Mouse (Mus musculus): Measurements from ENCODE around the gene Rad51b. TPM values are rescaled to one million over a fixed set of nuclear protein-coding genes. Genes with fewer than 3 reads are reported as not detected.

Rad51b gene
- polyA plus RNA-seq, 1 experiment from 2014 or later = 7.7 TPM

DNA sequence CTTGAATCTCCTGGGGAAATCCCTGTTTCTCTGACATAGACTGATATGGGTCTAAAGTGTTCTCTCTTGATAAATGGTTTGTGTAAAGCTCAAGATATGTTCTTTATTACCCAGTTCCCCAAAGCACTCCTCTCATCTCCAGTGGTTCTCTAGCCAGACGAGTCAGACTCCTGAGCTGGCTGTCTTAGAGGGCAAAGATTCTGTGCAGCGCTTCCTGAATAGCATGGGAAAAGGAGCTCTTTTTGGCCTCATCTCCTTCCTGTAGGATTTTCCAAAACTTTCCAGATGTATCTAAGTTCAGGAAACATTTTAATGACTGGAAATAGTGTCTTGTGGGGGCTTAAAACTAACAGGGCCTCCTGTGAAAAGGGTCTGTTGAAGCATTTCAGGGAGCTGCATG is 483.7 kb downstream of the Rad51b start:
- Histone ChIP-seq H3K9ac (no peak overlapping the region), H3K27me3 (no peaks in the 10 kb centered on the region), H3K27ac (no peak overlapping the region), H3K4me3 (replicated peaks) (no peak overlapping the region), H3K4me2 (no peak overlapping the region), H3K4me1 (no peaks in the 10 kb centered on the region), H3K9me3 (peaks cover 5% of the 10 kb centered on the region; the same call in 1 of the 2 replicates), H3K36me3 (replicated peaks) (no peaks in the 10 kb centered on the region; the same call in 1 of the 2 replicates)
- no peak for ATAC-seq (ENCODE audit: low FRiP score)
- WGBS = 74% methylated on average over 2 of the region's 2 CpGs

DNA sequence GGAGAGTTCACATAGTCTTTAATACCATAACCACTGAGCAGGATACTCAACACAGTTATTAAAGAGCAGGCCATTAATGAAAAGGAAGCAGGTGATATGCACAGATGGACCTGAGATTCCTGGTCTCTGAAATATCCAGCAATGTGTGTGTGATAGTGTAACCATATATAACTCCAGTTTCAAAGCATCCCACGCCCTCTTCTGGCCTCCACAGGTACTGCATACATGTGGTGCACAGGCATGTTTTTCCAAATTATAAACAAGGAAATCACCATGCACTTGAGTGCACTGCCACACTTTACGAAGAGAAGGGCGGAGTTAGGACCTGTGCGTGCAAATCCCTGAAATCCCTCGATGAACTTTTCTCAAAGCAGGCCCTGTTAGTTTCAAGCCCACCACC is 484.7 kb downstream of the Rad51b start:
- no peaks in the 10 kb centered on the region for H3K27me3 ChIP-seq
- H3K27ac ChIP-seq = no peak overlapping the region
- 86% methylated on average over 5 of the region's 5 CpGs for whole genome bisulfite sequencing
- no peak for ATAC-seq (ENCODE audit: low FRiP score)
- no peak overlapping the region for H3K4me3 ChIP-seq (replicated peaks)
- no peak overlapping the region for H3K9ac ChIP-seq
- no peak overlapping the region for H3K4me2 ChIP-seq
- no peaks in the 10 kb centered on the region; the same call in 1 of the 2 replicates for H3K36me3 ChIP-seq (replicated peaks)
- peaks cover 5% of the 10 kb centered on the region; the same call in 1 of the 2 replicates for H3K9me3 ChIP-seq
- no peaks in the 10 kb centered on the region for H3K4me1 ChIP-seq

- 96% methylated on average over 6 of the region's 6 CpGs for WGBS
- Histone ChIP-seq H3K36me3 (replicated peaks) (no peaks in the 10 kb centered on the region; the same call in 1 of the 2 replicates), H3K9ac (no peak overlapping the region), H3K4me2 (no peak overlapping the region), H3K27me3 (no peaks in the 10 kb centered on the region), H3K27ac (no peak overlapping the region), H3K9me3 (peaks cover 5% of the 10 kb centered on the region; the same call in 1 of the 2 replicates), H3K4me1 (no peaks in the 10 kb centered on the region), H3K4me3 (replicated peaks) (no peak overlapping the region)
- no peak for ATAC-seq (ENCODE audit: low FRiP score)
Observed at GRCm38 (mm10) chr12:79782444-79783117, 485.5 kb downstream of the Rad51b start.

DNA sequence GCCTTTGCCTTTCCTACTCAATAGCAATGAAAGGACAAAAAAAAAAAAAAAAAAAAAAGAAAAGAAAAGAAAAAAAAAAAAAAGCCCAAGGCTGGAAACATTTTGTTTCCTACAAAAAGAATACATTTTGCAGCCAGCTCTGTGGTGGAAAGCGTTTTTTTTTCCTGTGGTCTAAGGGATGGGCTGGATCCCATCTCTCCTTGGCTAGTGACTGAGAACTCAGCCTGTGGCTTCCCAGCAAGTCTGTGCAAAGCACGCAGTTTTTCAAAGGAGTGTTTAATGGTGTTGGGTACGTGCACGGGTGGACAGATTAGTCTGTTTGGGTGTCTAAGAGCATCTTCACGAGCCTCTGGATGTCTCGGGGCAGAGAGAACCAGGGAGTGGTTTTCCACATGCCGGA is 487.1 kb downstream of the Rad51b start:
- H3K4me1 ChIP-seq = no peaks in the 10 kb centered on the region
- ATAC-seq (ENCODE audit: low FRiP score) = no peak
- WGBS = 87% methylated on average over 7 of the region's 7 CpGs
- H3K9ac ChIP-seq = no peak overlapping the region
- H3K27ac ChIP-seq = no peak overlapping the region
- H3K4me2 ChIP-seq = no peak overlapping the region
- no peaks in the 10 kb centered on the region for H3K27me3 ChIP-seq
- no peak overlapping the region for H3K4me3 ChIP-seq (replicated peaks)
- H3K9me3 ChIP-seq = peaks cover 5% of the 10 kb centered on the region; the same call in 1 of the 2 replicates
- no peaks in the 10 kb centered on the region; the same call in 1 of the 2 replicates for H3K36me3 ChIP-seq (replicated peaks)

GRCm38 (mm10) chr12:79785691-79786090 is 488.6 kb downstream of the Rad51b start:
- Histone ChIP-seq H3K36me3 (replicated peaks) (no peaks in the 10 kb centered on the region; the same call in 1 of the 2 replicates), H3K27me3 (no peaks in the 10 kb centered on the region), H3K4me2 (no peak overlapping the region), H3K9ac (no peak overlapping the region), H3K4me1 (no peaks in the 10 kb centered on the region), H3K9me3 (peaks cover 5% of the 10 kb centered on the region; the same call in 1 of the 2 replicates), H3K27ac (no peak overlapping the region), H3K4me3 (replicated peaks) (no peak overlapping the region)
- WGBS = 92% methylated on average over 3 of the region's 3 CpGs
- no peak for ATAC-seq (ENCODE audit: low FRiP score)

- Histone ChIP-seq H3K4me2 (no peak overlapping the region), H3K27ac (no peak overlapping the region), H3K36me3 (replicated peaks) (no peaks in the 10 kb centered on the region; the same call in 1 of the 2 replicates), H3K4me3 (replicated peaks) (no peak overlapping the region), H3K4me1 (no peaks in the 10 kb centered on the region), H3K27me3 (no peaks in the 10 kb centered on the region), H3K9ac (no peak overlapping the region), H3K9me3 (peaks cover 3% of the 10 kb centered on the region; the same call in 1 of the 2 replicates)
- ATAC-seq (ENCODE audit: low FRiP score) = no peak
- 68% methylated on average over 10 of the region's 10 CpGs for WGBS
Observed at GRCm38 (mm10) chr12:79787538-79787937, 490.5 kb downstream of the Rad51b start.

- no peaks in the 10 kb centered on the region for H3K4me1 ChIP-seq
- no peaks in the 10 kb centered on the region for H3K36me3 ChIP-seq (replicated peaks)
- H3K4me3 ChIP-seq (replicated peaks) = no peak overlapping the region
- no peak overlapping the region for H3K4me2 ChIP-seq
- no peak for ATAC-seq (ENCODE audit: low FRiP score)
- WGBS = 97% methylated on average over 5 of the region's 5 CpGs
- H3K9ac ChIP-seq = no peak overlapping the region
- H3K9me3 ChIP-seq = no peaks in the 10 kb centered on the region
- no peaks in the 10 kb centered on the region for H3K27me3 ChIP-seq
- no peak overlapping the region for H3K27ac ChIP-seq
Observed at GRCm38 (mm10) chr12:79788340-79788739, 491.3 kb downstream of the Rad51b start.

- Histone ChIP-seq H3K9me3 (no peaks in the 10 kb centered on the region), H3K27me3 (no peaks in the 10 kb centered on the region), H3K9ac (no peak overlapping the region), H3K4me3 (replicated peaks) (no peak overlapping the region), H3K4me2 (no peak overlapping the region), H3K36me3 (replicated peaks) (no peaks in the 10 kb centered on the region), H3K4me1 (no peaks in the 10 kb centered on the region), H3K27ac (no peak overlapping the region)
- ATAC-seq (ENCODE audit: low FRiP score) = no peak
- WGBS = 89% methylated on average over 6 of the region's 6 CpGs
Observed at GRCm38 (mm10) chr12:79789481-79789880, 492.4 kb downstream of the Rad51b start.

GRCm38 (mm10) chr12:79793382-79793781 is 496.3 kb downstream of the Rad51b start:
- ATAC-seq (ENCODE audit: low FRiP score) = no peak
- Histone ChIP-seq H3K27me3 (no peaks in the 10 kb centered on the region), H3K4me1 (peaks cover 6% of the 10 kb centered on the region; the same call in 1 of the 2 replicates), H3K36me3 (replicated peaks) (no peaks in the 10 kb centered on the region), H3K4me2 (no peak overlapping the region), H3K9me3 (no peaks in the 10 kb centered on the region), H3K9ac (no peak overlapping the region), H3K27ac (no peak overlapping the region), H3K4me3 (replicated peaks) (no peak overlapping the region)
- WGBS = 87% methylated on average over 8 of the region's 8 CpGs

DNA sequence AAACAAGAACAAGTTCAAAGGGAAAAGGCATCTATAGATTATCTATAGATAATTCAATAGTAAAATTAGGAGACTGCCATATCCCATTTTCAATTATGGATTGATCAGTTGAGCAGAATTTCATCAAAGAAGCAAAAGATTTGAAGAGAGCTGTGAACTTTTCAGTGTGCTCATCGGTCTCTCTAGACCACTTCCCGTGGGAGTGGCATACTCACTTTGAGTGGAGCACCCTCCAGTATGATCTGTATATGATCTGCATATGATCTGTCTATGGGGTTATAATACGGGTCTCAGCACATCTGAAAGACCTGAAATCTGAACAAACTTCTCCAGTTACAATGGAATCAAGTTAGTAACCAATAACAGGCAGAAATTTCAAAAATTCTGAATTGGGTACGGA is 497.7 kb downstream of the Rad51b start:
- 96% methylated on average over 4 of the region's 4 CpGs for WGBS
- H3K27me3 ChIP-seq = no peaks in the 10 kb centered on the region
- no peaks in the 10 kb centered on the region for H3K36me3 ChIP-seq (replicated peaks)
- no peak overlapping the region for H3K27ac ChIP-seq
- no peak overlapping the region for H3K9ac ChIP-seq
- ATAC-seq (ENCODE audit: low FRiP score) = no peak
- H3K9me3 ChIP-seq = no peaks in the 10 kb centered on the region
- H3K4me1 ChIP-seq = peaks cover 6% of the 10 kb centered on the region; the same call in 1 of the 2 replicates
- H3K4me2 ChIP-seq = no peak overlapping the region
- no peak overlapping the region for H3K4me3 ChIP-seq (replicated peaks)

GRCm38 (mm10) chr12:79796260-79796659 is 499.2 kb downstream of the Rad51b start:
- Histone ChIP-seq H3K4me3 (replicated peaks) (no peak overlapping the region), H3K27ac (no peak overlapping the region), H3K27me3 (no peaks in the 10 kb centered on the region), H3K36me3 (replicated peaks) (no peaks in the 10 kb centered on the region), H3K4me2 (no peak overlapping the region), H3K4me1 (peaks cover 6% of the 10 kb centered on the region; the same call in 1 of the 2 replicates), H3K9me3 (no peaks in the 10 kb centered on the region), H3K9ac (no peak overlapping the region)
- 76% methylated on average over 6 of the region's 6 CpGs for WGBS
- ATAC-seq (ENCODE audit: low FRiP score) = no peak

- H3K9ac ChIP-seq = no peak overlapping the region
- ATAC-seq (ENCODE audit: low FRiP score) = no peak
- 0 out of 2 replicates have a peak, but pooled peaks cover 1% of the 10 kb centered on the region for H3K27me3 ChIP-seq
- no peak overlapping the region for H3K27ac ChIP-seq
- WGBS = 78% methylated on average over 18 of the region's 18 CpGs
- H3K4me1 ChIP-seq = peaks cover 6% of the 10 kb centered on the region; the same call in 1 of the 2 replicates
- no peaks in the 10 kb centered on the region for H3K36me3 ChIP-seq (replicated peaks)
- H3K9me3 ChIP-seq = no peaks in the 10 kb centered on the region
- H3K4me3 ChIP-seq (replicated peaks) = no peak overlapping the region
- H3K4me2 ChIP-seq = no peak overlapping the region
Observed at GRCm38 (mm10) chr12:79796823-79797821, 500.0 kb downstream of the Rad51b start.

All from forebrain, embryonic 12.5 days (tissue).